Mouse (Mus musculus) cerebellum, adult 2 months (tissue): ENCODE data around the gene Atad3a.

Experiments used
- CTCF ChIP-seq: fragments of 200-500 bp; IDR thresholded peaks from 2 replicates; pipeline ENCODE4 v1.5.1; 2011; ENCODE audit warnings: low read depth, mild to moderate bottlenecking, control low read depth, low read length, moderate library complexity, borderline replicate concordance; ENCODE audit not compliant: insufficient read depth
- POLR2A ChIP-seq: fragments of 200-500 bp; IDR thresholded peaks from 2 replicates; pipeline ENCODE4 v1.6.1; 2011; ENCODE audit warnings: low read length, control low read depth, borderline replicate concordance; ENCODE audit not compliant: insufficient read depth

GRCm38 (mm10) chr4:155783486-155784080 is 22.7 kb upstream of the Atad3a start:
- TF ChIP-seq CTCF (no peak), POLR2A (no peak)
